Mouse (Mus musculus) embryonic facial prominence, embryonic 10.5 days (tissue): Measurements from ENCODE around the gene Sap30bp. TPM values are rescaled to one million over a fixed set of nuclear protein-coding genes. Genes with fewer than 3 reads are reported as not detected.
A peak's percentile ranks its signal among the peaks of the same experiment; 100 is the strongest.

Experiments used
- DNase-seq: peaks from one replicate; pipeline ENCODE4 v3.0.0-alpha.2; 2017; ENCODE audit warnings: low spot score
- H3K27ac ChIP-seq: fragments of 300-500 bp; sonication (generic); replicated peaks from 2 replicates; pipeline ENCODE4 v1.5.1; 2016; ENCODE audit warnings: mild to moderate bottlenecking
- H3K27me3 ChIP-seq: fragments of 300-500 bp; sonication (generic); replicated peaks from 2 replicates; pipeline ENCODE4 v1.6.1; 2016; ENCODE audit warnings: low read depth, mild to moderate bottlenecking; ENCODE audit not compliant: poor library complexity, severe bottlenecking
- H3K36me3 ChIP-seq: fragments of 300-500 bp; sonication (generic); replicated peaks from 2 replicates; pipeline ENCODE4 v1.6.1; 2016; ENCODE audit warnings: mild to moderate bottlenecking, moderate library complexity
- H3K4me1 ChIP-seq: fragments of 300-500 bp; sonication (generic); 2 replicates; pipeline ENCODE4 v1.6.1; 2016
- H3K4me3 ChIP-seq: fragments of 300-500 bp; sonication (generic); 2 replicates; pipeline ENCODE4 v1.5.1; 2016; ENCODE audit warnings: mild to moderate bottlenecking, moderate library complexity
- H3K9me3 ChIP-seq: fragments of 300-500 bp; sonication (generic); 2 replicates; pipeline ENCODE4 v1.6.1; 2016; ENCODE audit warnings: mild to moderate bottlenecking
- WGBS: fragments of 180-500 bp; shearing (Covaris S2); methylation state at CpG from one replicate; pipeline ENCODE4 v1.1.7; 2016; 5-methylcytosine and 5-hydroxymethylcytosine counted together
- polyA plus RNA-seq: library from polyadenylated mRNA; unstranded; fragments of >200 nt; fragmentation: Nextera tagmentation; extraction: Ambion mirVana; gene quantifications from 2 replicates; pipeline ENCODE4 v1.2.1, GENCODE M21; 2016

Gene Sap30bp
- polyA plus RNA-seq, 1 experiment from 2014 or later = 50.8 TPM

- DNase-seq = peak; percentile 73
- 17% methylated on average over 14 of the region's 14 CpGs for WGBS
- Histone ChIP-seq H3K9me3 (no peaks in the 10 kb centered on the region), H3K27me3 (peaks cover 8% of the 10 kb centered on the region), H3K27ac (no peak overlapping the region; the same call in 1 of the 2 replicates), H3K4me1 (peaks cover 22% of the 10 kb centered on the region), H3K36me3 (no peaks in the 10 kb centered on the region), H3K4me3 (no peak overlapping the region)
These were observed 66.6 kb downstream of the Sap30bp start for GRCm38 (mm10) chr11:115999538-116000143.

GRCm38 (mm10) chr11:116000607-116001006 lies 67.5 kb downstream of the Sap30bp start:
- H3K36me3 ChIP-seq = no peaks in the 10 kb centered on the region
- H3K27me3 ChIP-seq = peaks cover 8% of the 10 kb centered on the region
- H3K4me3 ChIP-seq = no peak overlapping the region
- peaks cover 31% of the 10 kb centered on the region for H3K4me1 ChIP-seq
- 28% methylated on average over 10 of the region's 10 CpGs for WGBS
- peak; percentile 39 for DNase-seq
- peak overlapping the region; percentile 11; the same call in 1 of the 2 replicates for H3K27ac ChIP-seq
- no peaks in the 10 kb centered on the region for H3K9me3 ChIP-seq

GRCm38 (mm10) chr11:116001725-116002124 lies 68.6 kb downstream of the Sap30bp start:
- WGBS = 72% methylated on average over 6 of the region's 6 CpGs
- no peaks in the 10 kb centered on the region for H3K9me3 ChIP-seq

GRCm38 (mm10) chr11:116002894-116003293 lies 69.8 kb downstream of the Sap30bp start:
- peaks cover 8% of the 10 kb centered on the region for H3K27me3 ChIP-seq
- no peak overlapping the region for H3K27ac ChIP-seq
- no peak for DNase-seq
- 83% methylated on average over 3 of the region's 3 CpGs for WGBS
- H3K36me3 ChIP-seq = peaks cover 20% of the 10 kb centered on the region
- H3K9me3 ChIP-seq = no peaks in the 10 kb centered on the region
- H3K4me3 ChIP-seq = 0 out of 2 replicates have a peak overlapping the region, but pooled peaks have one; percentile 0
- peaks cover 42% of the 10 kb centered on the region for H3K4me1 ChIP-seq

More at GRCm38 (mm10) chr11:116001725-116002124, 68.6 kb downstream of the Sap30bp start:
- Histone ChIP-seq H3K4me1 (peaks cover 42% of the 10 kb centered on the region), H3K4me3 (no peak overlapping the region), H3K27ac (no peak overlapping the region), H3K27me3 (peaks cover 8% of the 10 kb centered on the region), H3K36me3 (peaks cover 8% of the 10 kb centered on the region)
- no peak for DNase-seq

GRCm38 (mm10) chr11:116004186-116004823 lies 71.2 kb downstream of the Sap30bp start:
- Histone ChIP-seq H3K27ac (peak overlapping the region; percentile 83), H3K4me1 (peaks cover 42% of the 10 kb centered on the region)
- WGBS = 40% methylated on average over 8 of the region's 8 CpGs

GRCm38 (mm10) chr11:116004840-116005700 lies 72.0 kb downstream of the Sap30bp start:
- 5% methylated on average over 54 of the region's 54 CpGs for WGBS
- peaks cover 6% of the 10 kb centered on the region for H3K27me3 ChIP-seq
- peak overlapping the region; percentile 83 for H3K27ac ChIP-seq
- peaks cover 39% of the 10 kb centered on the region for H3K4me1 ChIP-seq
- H3K4me3 ChIP-seq = peak overlapping the region; percentile 60
- no peaks in the 10 kb centered on the region for H3K9me3 ChIP-seq
- H3K36me3 ChIP-seq = peaks cover 42% of the 10 kb centered on the region
- peak; percentile 91 for DNase-seq

More at GRCm38 (mm10) chr11:116004186-116004823, 71.2 kb downstream of the Sap30bp start:
- no peak for DNase-seq
- Histone ChIP-seq H3K27me3 (peaks cover 8% of the 10 kb centered on the region), H3K9me3 (no peaks in the 10 kb centered on the region), H3K4me3 (peak overlapping the region; percentile 60), H3K36me3 (peaks cover 34% of the 10 kb centered on the region)

- no peaks in the 10 kb centered on the region for H3K9me3 ChIP-seq
- DNase-seq = no peak
- peak overlapping the region; percentile 83 for H3K27ac ChIP-seq
- H3K27me3 ChIP-seq = no peaks in the 10 kb centered on the region
- H3K4me3 ChIP-seq = peak overlapping the region; percentile 60
- H3K36me3 ChIP-seq = peaks cover 50% of the 10 kb centered on the region
- peaks cover 39% of the 10 kb centered on the region for H3K4me1 ChIP-seq
- 62% methylated on average over 9 of the region's 9 CpGs for WGBS
These were observed 72.8 kb downstream of the Sap30bp start for GRCm38 (mm10) chr11:116005701-116006419.

- Histone ChIP-seq H3K36me3 (peaks cover 52% of the 10 kb centered on the region), H3K27ac (no peak overlapping the region), H3K4me1 (peaks cover 47% of the 10 kb centered on the region), H3K4me3 (no peak overlapping the region), H3K27me3 (no peaks in the 10 kb centered on the region), H3K9me3 (no peaks in the 10 kb centered on the region)
- no peak for DNase-seq
- 89% methylated on average over 28 of the region's 28 CpGs for WGBS
These were observed 74.2 kb downstream of the Sap30bp start for GRCm38 (mm10) chr11:116007095-116007850.

GRCm38 (mm10) chr11:116008411-116008810 lies 75.3 kb downstream of the Sap30bp start:
- WGBS = 92% methylated on average over 11 of the region's 11 CpGs
- no peaks in the 10 kb centered on the region for H3K9me3 ChIP-seq
- no peak for DNase-seq
- no peak overlapping the region for H3K27ac ChIP-seq
- 0 out of 2 replicates have a peak overlapping the region, but pooled peaks have one; percentile 11 for H3K4me3 ChIP-seq
- no peaks in the 10 kb centered on the region for H3K27me3 ChIP-seq
- H3K4me1 ChIP-seq = peaks cover 55% of the 10 kb centered on the region
- peaks cover 52% of the 10 kb centered on the region for H3K36me3 ChIP-seq

- Histone ChIP-seq H3K27me3 (no peaks in the 10 kb centered on the region), H3K4me3 (no peak overlapping the region), H3K27ac (no peak overlapping the region), H3K9me3 (no peaks in the 10 kb centered on the region), H3K4me1 (peaks cover 55% of the 10 kb centered on the region), H3K36me3 (peaks cover 52% of the 10 kb centered on the region)
- 93% methylated on average over 13 of the region's 13 CpGs for WGBS
- no peak for DNase-seq
These were observed 75.8 kb downstream of the Sap30bp start for GRCm38 (mm10) chr11:116008832-116009375.

- Histone ChIP-seq H3K4me3 (0 out of 2 replicates have a peak overlapping the region, but pooled peaks have one; percentile 6), H3K9me3 (no peaks in the 10 kb centered on the region), H3K27me3 (no peaks in the 10 kb centered on the region), H3K4me1 (peaks cover 55% of the 10 kb centered on the region), H3K27ac (no peak overlapping the region), H3K36me3 (peaks cover 52% of the 10 kb centered on the region)
- DNase-seq = no peak
- WGBS = 95% methylated on average over 11 of the region's 11 CpGs
These were observed 76.6 kb downstream of the Sap30bp start for GRCm38 (mm10) chr11:116009661-116010060.
